Mouse (Mus musculus) midbrain, embryonic 15.5 days (tissue): ENCODE measurements around the gene Lrrc3b. TPM values are rescaled to one million over a fixed set of nuclear protein-coding genes. Genes with fewer than 3 reads are reported as not detected.

ENCODE experiments used
- ATAC-seq: fragments of 200-750 bp; cut with Nextera tagmentation; replicated peaks from 2 replicates; pipeline ENCODE4 v1.8.0; 2017; ENCODE audit warnings: moderate TSS enrichment
- H3K27ac ChIP-seq: fragments of 300-500 bp; sonication (generic); 2 replicates; pipeline ENCODE4 v1.5.1; 2015; ENCODE audit warnings: mild to moderate bottlenecking, inconsistent platforms
- H3K27me3 ChIP-seq: fragments of 300-500 bp; sonication (generic); replicated peaks from 2 replicates; pipeline ENCODE4 v1.6.1; 2015; ENCODE audit warnings: inconsistent platforms
- H3K36me3 ChIP-seq: fragments of 300-500 bp; sonication (generic); replicated peaks from 2 replicates; pipeline ENCODE4 v1.6.1; 2015; ENCODE audit warnings: inconsistent platforms
- H3K4me1 ChIP-seq: fragments of 300-500 bp; sonication (generic); 2 replicates; pipeline ENCODE4 v1.6.1; 2015; ENCODE audit warnings: inconsistent platforms
- H3K4me2 ChIP-seq: fragments of 300-500 bp; sonication (generic); 2 replicates; pipeline ENCODE4 v1.6.1; 2015; ENCODE audit warnings: inconsistent platforms, mild to moderate bottlenecking, moderate library complexity
- H3K4me3 ChIP-seq: fragments of 300-500 bp; sonication (generic); 2 replicates; pipeline ENCODE4 v1.5.1; 2015; ENCODE audit warnings: mild to moderate bottlenecking, inconsistent platforms
- H3K9ac ChIP-seq: fragments of 300-500 bp; sonication (generic); 2 replicates; pipeline ENCODE4 v1.6.1; 2015; ENCODE audit warnings: mild to moderate bottlenecking, inconsistent platforms
- H3K9me3 ChIP-seq: fragments of 300-500 bp; sonication (generic); 2 replicates; pipeline ENCODE4 v1.6.1; 2016; ENCODE audit warnings: inconsistent platforms
- WGBS: fragments of 180-500 bp; shearing (Covaris S2); methylation state at CpG from one replicate; pipeline ENCODE4 v1.1.7; 2015; ENCODE audit warnings: mixed read lengths; 5-methylcytosine and 5-hydroxymethylcytosine counted together
- polyA plus RNA-seq: library from polyadenylated mRNA; unstranded; fragments of >200 nt; fragmentation: Nextera tagmentation; extraction: Ambion mirVana; gene quantifications from 2 replicates; pipeline ENCODE4 v1.2.1, GENCODE M21; 2015

Lrrc3b gene
- 23.6 and 25.5 TPM in 2 replicates for polyA plus RNA-seq

- 0 out of 2 replicates have a peak, but pooled peaks cover 9% of the 10 kb centered on the region for H3K4me1 ChIP-seq
- H3K9me3 ChIP-seq, result no peaks in the 10 kb centered on the region
- H3K4me2 ChIP-seq, result peak within 1 kb of the TSS; percentile 87
- peak within 1 kb of the TSS; percentile 72 for H3K4me3 ChIP-seq
- H3K9ac ChIP-seq, result peak within 1 kb of the TSS; percentile 64
- H3K27ac ChIP-seq, result peak within 1 kb of the TSS; percentile 85
- ATAC-seq, result peak; percentile 96
- no peaks in the 10 kb centered on the region for H3K36me3 ChIP-seq
- WGBS, result under 1% methylated on average over 50 of the region's 51 CpGs
- no peaks in the 10 kb centered on the region for H3K27me3 ChIP-seq
Observed at GRCm38 (mm10) chr14:15438485-15439157, at the start of gene Lrrc3b. Lrrc3b (minus strand) TSS chr14:15438987.

GRCm38 (mm10) chr14:15477668-15478067, 38.9 kb upstream of the Lrrc3b start:
- H3K9me3 ChIP-seq, result no peaks in the 10 kb centered on the region
- no peaks in the 10 kb centered on the region for H3K36me3 ChIP-seq
- no peaks in the 10 kb centered on the region for H3K4me1 ChIP-seq
- H3K4me2 ChIP-seq, result no peak overlapping the region
- no peaks in the 10 kb centered on the region for H3K27me3 ChIP-seq
- no peak overlapping the region for H3K9ac ChIP-seq
- ATAC-seq, result no peak
- no peak overlapping the region for H3K27ac ChIP-seq
- no peak overlapping the region for H3K4me3 ChIP-seq

GRCm38 (mm10) chr14:15438096-15438484, 697 bp downstream of the Lrrc3b start:
- peak overlapping the region; percentile 72 for H3K4me3 ChIP-seq
- H3K27ac ChIP-seq, result peak overlapping the region; percentile 85
- H3K36me3 ChIP-seq, result no peaks in the 10 kb centered on the region
- H3K9me3 ChIP-seq, result no peaks in the 10 kb centered on the region
- under 1% methylated on average over 11 of the region's 11 CpGs for WGBS
- ATAC-seq, result peak; percentile 60
- H3K27me3 ChIP-seq, result no peaks in the 10 kb centered on the region
- H3K9ac ChIP-seq, result peak overlapping the region; percentile 64
- H3K4me2 ChIP-seq, result peak overlapping the region; percentile 87
- 0 out of 2 replicates have a peak, but pooled peaks cover 9% of the 10 kb centered on the region for H3K4me1 ChIP-seq

DNA sequence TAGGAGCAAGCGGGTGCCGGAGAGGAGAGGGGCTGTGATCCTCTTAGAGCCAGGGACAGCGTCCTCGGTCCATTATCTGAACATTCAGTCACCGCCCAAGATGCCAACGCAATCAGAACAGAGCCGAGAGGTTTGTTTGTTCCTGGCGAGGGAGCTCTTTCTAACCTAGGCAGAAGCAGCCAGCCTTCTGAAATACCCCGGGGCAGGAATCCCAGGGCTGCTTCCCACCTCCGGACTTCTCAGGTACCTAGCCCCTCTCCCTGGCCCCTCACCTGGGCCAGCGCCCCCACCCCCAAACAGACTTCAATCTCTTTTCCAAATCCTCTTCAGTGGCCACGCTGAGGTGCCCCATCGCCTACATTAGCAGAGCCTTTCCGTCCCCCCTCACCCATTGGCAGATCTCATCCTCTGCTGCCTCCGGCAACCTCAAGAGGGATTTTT, 1.3 kb downstream of the Lrrc3b start:
- no peaks in the 10 kb centered on the region for H3K27me3 ChIP-seq
- H3K4me2 ChIP-seq, result peak overlapping the region; percentile 87
- H3K27ac ChIP-seq, result peak overlapping the region; percentile 85
- ATAC-seq, result peak; percentile 43
- no peaks in the 10 kb centered on the region for H3K36me3 ChIP-seq
- H3K4me1 ChIP-seq, result 0 out of 2 replicates have a peak, but pooled peaks cover 9% of the 10 kb centered on the region
- WGBS, result 2% methylated on average over 15 of the region's 15 CpGs
- peak overlapping the region; percentile 72 for H3K4me3 ChIP-seq
- H3K9me3 ChIP-seq, result no peaks in the 10 kb centered on the region
- H3K9ac ChIP-seq, result peak overlapping the region; percentile 64

DNA sequence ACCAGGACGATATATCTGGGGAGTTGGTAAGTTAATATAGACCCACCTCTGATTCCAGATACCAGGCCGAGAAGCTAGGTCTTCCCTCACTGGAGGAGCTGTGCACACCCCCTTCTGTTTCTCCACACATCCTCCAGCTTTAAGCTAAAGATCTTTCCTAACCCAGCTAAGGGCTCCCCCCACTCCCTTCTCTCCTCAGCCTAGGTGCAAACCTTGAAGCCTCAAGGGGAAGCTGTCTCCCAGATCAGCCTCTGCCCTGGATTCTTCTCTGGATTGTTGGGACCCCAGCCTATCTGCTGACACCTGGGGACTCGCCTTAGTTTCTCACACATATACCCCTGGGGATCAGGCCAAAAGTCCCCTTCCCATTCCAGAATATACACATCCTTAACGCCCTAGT, 1.7 kb downstream of the Lrrc3b start:
- Histone ChIP-seq H3K4me3 (peak overlapping the region; percentile 72), H3K27me3 (no peaks in the 10 kb centered on the region), H3K4me1 (0 out of 2 replicates have a peak, but pooled peaks cover 9% of the 10 kb centered on the region), H3K36me3 (no peaks in the 10 kb centered on the region), H3K9me3 (no peaks in the 10 kb centered on the region), H3K9ac (peak overlapping the region; percentile 64), H3K27ac (peak overlapping the region; percentile 85), H3K4me2 (peak overlapping the region; percentile 87)
- 51% methylated on average over 4 of the region's 4 CpGs for whole genome bisulfite sequencing
- ATAC-seq, result no peak

- peak overlapping the region; percentile 87 for H3K4me2 ChIP-seq
- 0 out of 2 replicates have a peak overlapping the region, but pooled peaks have one; percentile 85 for H3K27ac ChIP-seq
- H3K27me3 ChIP-seq, result no peaks in the 10 kb centered on the region
- peak overlapping the region; percentile 72 for H3K4me3 ChIP-seq
- no peaks in the 10 kb centered on the region for H3K36me3 ChIP-seq
- 91% methylated on average over 4 of the region's 4 CpGs for WGBS
- H3K4me1 ChIP-seq, result 0 out of 2 replicates have a peak, but pooled peaks cover 9% of the 10 kb centered on the region
- 0 out of 2 replicates have a peak overlapping the region, but pooled peaks have one; percentile 64 for H3K9ac ChIP-seq
- no peak for ATAC-seq
- H3K9me3 ChIP-seq, result no peaks in the 10 kb centered on the region
Observed at GRCm38 (mm10) chr14:15436586-15436985, 2.2 kb downstream of the Lrrc3b start.

DNA sequence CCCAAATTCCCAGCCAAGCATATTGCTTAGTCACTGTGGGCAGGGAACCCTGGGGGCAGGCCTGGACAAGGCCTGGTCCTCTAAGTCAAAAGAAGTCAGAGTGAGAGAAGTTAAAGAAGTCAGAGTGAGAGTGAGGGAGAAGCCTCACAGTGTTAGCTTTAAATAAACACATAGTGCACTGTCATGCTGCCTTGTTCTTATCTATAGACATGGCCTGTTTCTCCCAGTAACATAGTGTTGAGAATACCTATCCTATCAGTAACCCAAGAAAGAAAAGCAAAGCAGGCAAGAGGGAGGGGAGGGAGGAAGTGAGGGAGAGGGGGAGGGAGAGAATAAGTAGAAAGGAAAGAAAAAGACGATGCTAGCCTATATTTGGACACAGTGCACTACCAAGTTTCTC, 6.4 kb downstream of the Lrrc3b start:
- Histone ChIP-seq H3K36me3 (no peaks in the 10 kb centered on the region), H3K9me3 (no peaks in the 10 kb centered on the region), H3K4me2 (no peak overlapping the region), H3K4me3 (no peak overlapping the region), H3K27ac (no peak overlapping the region), H3K27me3 (no peaks in the 10 kb centered on the region), H3K4me1 (0 out of 2 replicates have a peak, but pooled peaks cover 7% of the 10 kb centered on the region), H3K9ac (no peak overlapping the region)
- no peak for ATAC-seq
- 61% methylated on average over 1 of the region's 1 CpGs for WGBS

- WGBS, result 84% methylated on average over 1 of the region's 1 CpGs
- no peaks in the 10 kb centered on the region for H3K4me1 ChIP-seq
- H3K27me3 ChIP-seq, result no peaks in the 10 kb centered on the region
- ATAC-seq, result no peak
- H3K36me3 ChIP-seq, result no peaks in the 10 kb centered on the region
- H3K9ac ChIP-seq, result no peak overlapping the region
- H3K4me2 ChIP-seq, result no peak overlapping the region
- no peak overlapping the region for H3K27ac ChIP-seq
- H3K9me3 ChIP-seq, result no peaks in the 10 kb centered on the region
- no peak overlapping the region for H3K4me3 ChIP-seq
Observed at GRCm38 (mm10) chr14:15421624-15422023, 17.2 kb downstream of the Lrrc3b start.

- H3K4me2 ChIP-seq, result no peak overlapping the region
- no peaks in the 10 kb centered on the region for H3K4me1 ChIP-seq
- H3K36me3 ChIP-seq, result no peaks in the 10 kb centered on the region
- no peaks in the 10 kb centered on the region for H3K9me3 ChIP-seq
- WGBS, result 75% methylated on average over 8 of the region's 8 CpGs
- H3K9ac ChIP-seq, result no peak overlapping the region
- no peaks in the 10 kb centered on the region for H3K27me3 ChIP-seq
- no peak overlapping the region for H3K27ac ChIP-seq
- no peak for ATAC-seq
- no peak overlapping the region for H3K4me3 ChIP-seq
Observed at GRCm38 (mm10) chr14:15410686-15411534, 27.9 kb downstream of the Lrrc3b start.

DNA sequence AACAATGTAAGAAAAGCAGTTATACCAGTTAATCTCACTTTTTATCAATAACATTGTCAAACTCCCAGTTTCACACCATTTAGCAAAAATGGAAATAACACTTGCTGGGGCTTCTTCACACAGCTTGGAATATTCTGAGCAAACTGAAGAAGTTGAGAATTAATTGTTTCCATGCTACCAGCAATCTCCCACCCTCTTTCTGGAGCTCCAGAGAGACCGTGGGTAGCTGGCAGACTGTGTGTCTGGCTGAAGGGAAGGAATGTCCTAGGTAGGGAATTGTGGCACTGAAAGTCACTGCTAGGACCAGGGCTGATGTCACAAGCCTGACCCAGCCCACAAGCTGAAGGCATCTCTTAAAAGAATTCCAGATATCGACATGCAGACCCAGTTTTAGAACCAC, 53.3 kb downstream of the Lrrc3b start:
- H3K4me3 ChIP-seq, result no peak overlapping the region
- no peak for ATAC-seq
- H3K27me3 ChIP-seq, result no peaks in the 10 kb centered on the region
- H3K9ac ChIP-seq, result no peak overlapping the region
- H3K4me2 ChIP-seq, result no peak overlapping the region
- no peaks in the 10 kb centered on the region for H3K36me3 ChIP-seq
- no peak overlapping the region for H3K27ac ChIP-seq
- no peaks in the 10 kb centered on the region for H3K9me3 ChIP-seq
- no peaks in the 10 kb centered on the region for H3K4me1 ChIP-seq
- WGBS, result 97% methylated on average over 2 of the region's 2 CpGs

DNA sequence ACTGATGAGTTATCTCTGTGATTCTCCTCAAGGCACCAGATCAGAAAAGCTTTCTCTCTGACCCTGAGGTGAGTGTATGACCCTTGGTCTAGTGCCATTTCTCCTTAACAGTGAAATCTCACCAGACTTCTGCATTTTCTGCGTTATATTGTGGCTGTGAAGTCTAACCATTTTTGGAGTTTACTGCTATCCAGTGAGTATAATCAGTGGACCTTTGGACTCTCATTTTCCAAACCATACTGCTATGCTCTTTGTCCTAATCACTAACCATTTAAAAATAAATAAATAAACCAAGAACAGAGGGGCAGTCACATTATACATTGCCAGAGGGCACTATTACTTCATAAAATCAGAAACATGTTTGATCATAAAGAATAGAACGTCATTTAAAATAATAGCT, 53.8 kb downstream of the Lrrc3b start:
- no peaks in the 10 kb centered on the region for H3K36me3 ChIP-seq
- no peak for ATAC-seq
- no peak overlapping the region for H3K27ac ChIP-seq
- no peak overlapping the region for H3K4me3 ChIP-seq
- H3K4me1 ChIP-seq, result no peaks in the 10 kb centered on the region
- no peak overlapping the region for H3K4me2 ChIP-seq
- H3K9ac ChIP-seq, result no peak overlapping the region
- no peaks in the 10 kb centered on the region for H3K9me3 ChIP-seq
- WGBS, result 87% methylated on average over 2 of the region's 2 CpGs
- H3K27me3 ChIP-seq, result no peaks in the 10 kb centered on the region

DNA sequence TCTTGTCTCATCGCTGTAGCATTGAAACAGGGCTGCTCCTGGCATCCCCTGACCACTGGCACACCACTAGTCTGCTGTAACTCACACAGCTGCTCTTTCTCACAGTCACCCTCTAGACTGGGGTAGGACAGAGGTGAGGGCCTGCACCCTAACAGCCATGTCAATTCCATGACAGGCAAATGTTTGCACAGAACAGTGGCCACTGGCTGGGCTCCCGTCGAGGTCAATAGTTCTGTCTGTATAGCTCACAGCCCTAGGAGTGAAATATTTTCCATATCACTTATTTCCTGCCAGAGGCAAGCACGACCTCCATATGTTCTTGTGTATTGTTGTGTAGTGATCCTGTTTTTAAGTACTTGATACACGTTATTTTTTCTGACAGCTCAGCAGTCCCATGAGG, 54.3 kb downstream of the Lrrc3b start:
- no peaks in the 10 kb centered on the region for H3K9me3 ChIP-seq
- no peak for ATAC-seq
- H3K36me3 ChIP-seq, result no peaks in the 10 kb centered on the region
- no peak overlapping the region for H3K4me2 ChIP-seq
- H3K27ac ChIP-seq, result no peak overlapping the region
- WGBS, result 70% methylated on average over 5 of the region's 5 CpGs
- no peak overlapping the region for H3K4me3 ChIP-seq
- H3K27me3 ChIP-seq, result no peaks in the 10 kb centered on the region
- no peaks in the 10 kb centered on the region for H3K4me1 ChIP-seq
- no peak overlapping the region for H3K9ac ChIP-seq
